Mouse (Mus musculus): ENCODE measurements around the gene 9430015G10Rik. TPM values are rescaled to one million over a fixed set of nuclear protein-coding genes. Genes with fewer than 3 reads are reported as not detected.
"Not testable (repeated sequence)": the region's sequence is repeated elsewhere in the genome, so short reads cannot be mapped to it uniquely, and the experiment has no call there.

9430015G10Rik gene
- total and polyA plus RNA-seq, 2 experiments from 2014 or later: 21.0 to 32.8 TPM

GRCm38 (mm10) chr4:156133943-156134605 lies 24.3 kb downstream of the 9430015G10Rik start:
- Histone ChIP-seq H3K27me3 (ENCODE audit: insufficient read depth, low read length) (no peaks in the 10 kb centered on the region), H3K4me3 (ENCODE audit: low read length) (no peak overlapping the region), H3K4me1 (ENCODE audit: insufficient read depth, low read length) (no peaks in the 10 kb centered on the region), H3K9ac (replicated peaks; ENCODE audit: low read length) (no peak overlapping the region), H3K36me3 (ENCODE audit: insufficient read depth, low read length) (no peaks in the 10 kb centered on the region), H3K9me3 (ENCODE audit: low read length) (no peaks in the 10 kb centered on the region), H3K27ac (no peak overlapping the region), H3K4me2 (ENCODE audit: low read depth, low read length) (no peak overlapping the region)
- ATAC-seq: no peak
- no peak for DNase-seq (ENCODE audit: low spot score)
- WGBS: 75% methylated on average over 12 of the region's 12 CpGs
- no peak for TF ChIP-seq CTCF (IDR thresholded peaks at IDR 0.05; ENCODE audit: low read depth)

- no peak overlapping the region for H3K4me2 ChIP-seq (ENCODE audit: low read depth, low read length)
- no peaks in the 10 kb centered on the region for H3K4me1 ChIP-seq (ENCODE audit: insufficient read depth, low read length)
- no peak overlapping the region for H3K27ac ChIP-seq
- no peaks in the 10 kb centered on the region for H3K36me3 ChIP-seq (ENCODE audit: insufficient read depth, low read length)
- H3K9ac ChIP-seq (replicated peaks; ENCODE audit: low read length): no peak overlapping the region
- ATAC-seq (no peak), DNase-seq (ENCODE audit: low spot score) (no peak)
- no peak for TF ChIP-seq CTCF (IDR thresholded peaks at IDR 0.05; ENCODE audit: low read depth)
- WGBS: 89% methylated on average over 13 of the region's 13 CpGs
- no peaks in the 10 kb centered on the region for H3K9me3 ChIP-seq (ENCODE audit: low read length)
- H3K4me3 ChIP-seq (ENCODE audit: low read length): no peak overlapping the region
- H3K27me3 ChIP-seq (ENCODE audit: insufficient read depth, low read length): no peaks in the 10 kb centered on the region
These were observed 25.3 kb downstream of the 9430015G10Rik start for GRCm38 (mm10) chr4:156135112-156135511.

- Histone ChIP-seq H3K9ac (replicated peaks; ENCODE audit: low read length) (no peak overlapping the region), H3K4me1 (ENCODE audit: insufficient read depth, low read length) (no peaks in the 10 kb centered on the region), H3K4me3 (ENCODE audit: low read length) (no peak overlapping the region), H3K9me3 (ENCODE audit: low read length) (no peaks in the 10 kb centered on the region), H3K36me3 (ENCODE audit: insufficient read depth, low read length) (no peaks in the 10 kb centered on the region), H3K27ac (no peak overlapping the region), H3K4me2 (ENCODE audit: low read depth, low read length) (no peak overlapping the region), H3K27me3 (ENCODE audit: insufficient read depth, low read length) (no peaks in the 10 kb centered on the region)
- WGBS: 94% methylated on average over 14 of the region's 14 CpGs
- no peak for TF ChIP-seq CTCF (IDR thresholded peaks at IDR 0.05; ENCODE audit: low read depth)
- ATAC-seq (no peak), DNase-seq (ENCODE audit: low spot score) (no peak)
These were observed 26.0 kb downstream of the 9430015G10Rik start for GRCm38 (mm10) chr4:156135801-156136200.

- DNase-seq (ENCODE audit: low spot score) (no peak), ATAC-seq (no peak)
- no peaks in the 10 kb centered on the region for H3K36me3 ChIP-seq (ENCODE audit: insufficient read depth, low read length)
- TF ChIP-seq CTCF (IDR thresholded peaks at IDR 0.05; ENCODE audit: low read depth): no peak
- WGBS: 93% methylated on average over 30 of the region's 30 CpGs
- H3K27me3 ChIP-seq (ENCODE audit: insufficient read depth, low read length): no peaks in the 10 kb centered on the region
- H3K9ac ChIP-seq (replicated peaks; ENCODE audit: low read length): no peak overlapping the region
- H3K27ac ChIP-seq: no peak overlapping the region
- no peak overlapping the region for H3K4me2 ChIP-seq (ENCODE audit: low read depth, low read length)
- H3K9me3 ChIP-seq (ENCODE audit: low read length): no peaks in the 10 kb centered on the region
- no peaks in the 10 kb centered on the region for H3K4me1 ChIP-seq (ENCODE audit: insufficient read depth, low read length)
- no peak overlapping the region for H3K4me3 ChIP-seq (ENCODE audit: low read length)
These were observed 26.7 kb downstream of the 9430015G10Rik start for GRCm38 (mm10) chr4:156136285-156137100.

DNA sequence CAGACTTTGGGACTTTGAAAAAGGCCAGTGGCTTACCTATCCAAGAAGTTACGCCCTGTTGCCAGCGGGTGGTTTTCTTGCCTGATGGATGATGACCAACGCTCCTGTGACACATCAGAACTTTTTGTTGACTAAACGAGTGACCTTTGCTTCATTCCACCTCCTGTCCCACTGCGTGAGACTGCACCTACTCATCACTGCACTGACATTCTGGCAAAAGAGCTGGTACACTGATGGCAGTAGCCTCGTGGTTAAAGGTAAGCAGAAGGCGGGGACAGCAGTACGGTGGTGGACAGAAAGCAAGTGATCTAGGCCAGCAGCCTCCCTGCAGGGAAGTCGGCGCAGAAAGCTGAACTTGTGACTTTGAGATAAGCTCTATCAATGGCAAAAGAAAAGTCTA lies 41.1 kb downstream of the 9430015G10Rik start:
- 84% methylated on average over 10 of the region's 10 CpGs for WGBS
- ATAC-seq: not testable (repeated sequence)

GRCm38 (mm10) chr4:156154771-156155170 lies 45.0 kb downstream of the 9430015G10Rik start:
- no peak for DNase-seq (ENCODE audit: low spot score)
- 95% methylated on average over 3 of the region's 3 CpGs for WGBS
- TF ChIP-seq CTCF (IDR thresholded peaks at IDR 0.05; ENCODE audit: low read depth): no peak

More for the DNA sequence above, 41.1 kb downstream of the 9430015G10Rik start:
- not testable (repeated sequence) for H3K4me3 ChIP-seq (ENCODE audit: low read length); H3K27me3 ChIP-seq (ENCODE audit: insufficient read depth, low read length); H3K4me1 ChIP-seq (ENCODE audit: insufficient read depth, low read length); H3K36me3 ChIP-seq (ENCODE audit: insufficient read depth, low read length); H3K9ac ChIP-seq (replicated peaks; ENCODE audit: low read length); H3K27ac ChIP-seq; DNase-seq (ENCODE audit: low spot score); H3K9me3 ChIP-seq (ENCODE audit: low read length); H3K4me2 ChIP-seq (ENCODE audit: low read depth, low read length)

DNA sequence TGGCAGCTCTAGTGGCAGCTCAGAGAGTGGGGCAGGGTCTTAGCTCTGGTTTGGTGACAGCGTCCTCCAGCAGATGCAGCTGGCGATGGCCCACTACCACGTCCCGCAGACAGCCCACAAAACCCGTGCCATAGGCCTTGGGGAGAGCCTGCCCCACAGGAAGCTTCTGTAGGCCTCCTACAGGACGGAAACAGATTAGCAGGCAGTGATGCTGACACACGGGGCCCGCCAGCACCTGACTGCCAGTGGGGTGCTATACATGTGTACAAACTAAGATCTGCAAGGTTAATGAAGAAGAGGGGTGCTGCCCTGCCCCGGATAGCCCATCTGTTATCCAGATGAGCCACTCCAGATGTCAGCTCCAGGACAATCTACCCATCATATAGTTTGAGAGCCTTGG lies 56.7 kb downstream of the 9430015G10Rik start:
- peaks cover 74% of the 10 kb centered on the region for H3K36me3 ChIP-seq (ENCODE audit: insufficient read depth, low read length)
- no peaks in the 10 kb centered on the region for H3K9me3 ChIP-seq (ENCODE audit: low read length)
- no peak overlapping the region for H3K27ac ChIP-seq
- no peaks in the 10 kb centered on the region for H3K27me3 ChIP-seq (ENCODE audit: insufficient read depth, low read length)
- H3K4me3 ChIP-seq (ENCODE audit: low read length): no peak overlapping the region
- no peak for ATAC-seq
- TF ChIP-seq CTCF (IDR thresholded peaks at IDR 0.05; ENCODE audit: low read depth): no peak; the same call in 1 of the 2 replicates
- H3K9ac ChIP-seq (replicated peaks; ENCODE audit: low read length): no peak overlapping the region
- DNase-seq (ENCODE audit: low spot score): no peak
- no peaks in the 10 kb centered on the region for H3K4me1 ChIP-seq (ENCODE audit: insufficient read depth, low read length)
- 85% methylated on average over 9 of the region's 9 CpGs for WGBS
- no peak overlapping the region for H3K4me2 ChIP-seq (ENCODE audit: low read depth, low read length)

More at GRCm38 (mm10) chr4:156154771-156155170, 45.0 kb downstream of the 9430015G10Rik start:
- Histone ChIP-seq H3K9ac (replicated peaks; ENCODE audit: low read length) (no peak overlapping the region), H3K4me2 (ENCODE audit: low read depth, low read length) (no peak overlapping the region), H3K9me3 (ENCODE audit: low read length) (no peaks in the 10 kb centered on the region), H3K27ac (no peak overlapping the region), H3K4me3 (ENCODE audit: low read length) (no peak overlapping the region), H3K27me3 (ENCODE audit: insufficient read depth, low read length) (no peaks in the 10 kb centered on the region), H3K36me3 (ENCODE audit: insufficient read depth, low read length) (no peaks in the 10 kb centered on the region), H3K4me1 (ENCODE audit: insufficient read depth, low read length) (no peaks in the 10 kb centered on the region)
- no peak for ATAC-seq
